Mouse (Mus musculus) cerebellum, adult 9-11 months (tissue): ENCODE data around the gene Auts2.

Experiments used
- DNase-seq: peaks from one replicate; pipeline ENCODE4 v3.0.0; 2022

Gene Auts2

DNA sequence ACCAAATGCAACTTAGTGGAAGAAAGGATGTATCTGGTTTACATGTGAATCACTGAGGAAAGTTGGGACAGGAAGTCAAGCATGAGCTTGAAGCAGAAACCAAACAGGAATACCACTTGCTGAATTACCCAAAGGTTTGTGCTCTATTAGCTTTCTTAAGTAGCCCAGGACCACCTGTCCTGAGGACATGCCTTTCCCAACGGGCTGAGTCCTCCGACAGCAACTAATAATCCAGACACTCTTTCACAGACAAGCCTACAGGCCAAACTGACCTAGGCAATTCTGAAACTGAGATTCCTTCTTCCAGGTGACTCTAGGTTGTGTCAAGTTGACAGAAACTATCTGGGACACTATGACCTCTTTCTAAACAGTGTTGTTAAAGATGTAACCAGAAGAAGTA, 44.2 kb downstream of the Auts2 start:
- no peak for DNase-seq

DNA sequence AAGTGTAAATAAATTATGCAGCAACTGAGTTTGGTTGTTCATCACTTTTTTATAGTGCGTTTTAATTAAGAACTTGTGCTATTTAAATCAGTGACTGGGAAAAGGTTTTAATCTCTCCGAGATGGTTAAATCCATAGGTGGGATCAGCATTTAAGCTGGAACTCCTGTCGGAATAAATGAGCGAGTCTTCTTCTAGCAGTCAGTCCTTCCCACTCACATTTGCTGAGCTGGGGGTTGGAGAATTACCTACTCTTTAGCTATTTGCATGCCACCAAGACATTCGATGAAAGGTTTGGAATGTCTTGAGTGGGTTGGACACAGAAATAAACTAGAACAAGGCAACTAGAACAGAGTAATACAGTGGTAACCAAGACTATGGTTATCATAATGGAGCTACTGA, 45.1 kb downstream of the Auts2 start:
- no peak for DNase-seq

DNA sequence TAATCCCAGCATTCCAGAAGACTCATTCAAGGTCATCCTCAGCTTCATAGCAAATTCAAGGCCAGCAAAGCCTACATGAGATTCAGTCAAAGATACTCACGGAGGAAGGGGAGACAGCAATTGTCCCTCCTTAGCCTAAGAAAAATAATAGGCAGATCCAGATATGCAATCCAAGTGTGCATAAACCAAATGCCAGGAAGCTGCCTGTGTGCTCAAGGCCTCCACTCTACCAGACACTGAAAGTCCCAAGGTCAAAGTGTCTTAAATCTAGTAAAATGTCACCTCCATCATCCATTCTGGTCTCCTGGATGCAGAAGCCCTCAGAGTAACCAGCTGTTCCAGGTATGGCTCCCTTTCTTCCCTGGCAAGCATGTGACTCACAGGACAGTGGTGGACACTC, 50.4 kb downstream of the Auts2 start:
- no peak for DNase-seq

DNA sequence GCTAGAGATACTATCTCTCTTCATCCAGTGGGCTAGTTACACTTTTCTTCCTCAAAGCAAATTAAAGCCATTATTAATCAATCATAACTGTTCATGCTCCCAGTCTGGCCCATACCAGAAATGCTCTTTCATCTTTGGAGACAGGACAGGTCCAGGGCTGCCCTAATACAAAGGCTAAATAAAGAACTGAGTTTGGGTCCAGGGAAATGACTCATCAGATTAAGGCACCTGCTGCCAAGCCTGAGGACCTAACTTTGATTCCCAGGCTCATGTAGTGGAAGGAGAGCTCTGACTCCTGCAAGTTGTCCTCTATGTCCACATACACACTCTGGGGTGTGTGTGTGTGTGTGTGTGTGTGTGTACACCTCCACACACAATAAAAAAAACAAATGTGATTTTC, 51.1 kb downstream of the Auts2 start:
- DNase-seq = peak; percentile 52

DNA sequence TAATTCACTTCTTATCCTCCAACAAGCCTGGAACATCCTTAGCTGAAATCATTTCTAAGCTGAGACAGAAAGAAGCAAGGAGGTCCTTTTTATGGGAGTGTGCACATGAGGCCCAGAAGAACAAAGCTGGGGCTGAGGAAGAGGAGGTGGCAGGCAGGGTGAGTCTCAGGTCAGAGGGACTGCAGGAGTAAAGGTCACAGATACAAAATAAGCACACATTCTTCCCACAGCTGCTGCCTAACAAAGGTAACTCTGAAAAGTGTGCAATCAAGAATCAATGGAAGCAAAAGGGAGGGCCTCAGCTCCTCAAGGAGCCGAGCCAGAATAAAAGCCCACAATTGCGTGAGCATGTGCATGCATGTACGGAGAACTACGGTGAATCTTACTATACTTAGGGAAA, 51.6 kb downstream of the Auts2 start:
- no peak for DNase-seq

DNA sequence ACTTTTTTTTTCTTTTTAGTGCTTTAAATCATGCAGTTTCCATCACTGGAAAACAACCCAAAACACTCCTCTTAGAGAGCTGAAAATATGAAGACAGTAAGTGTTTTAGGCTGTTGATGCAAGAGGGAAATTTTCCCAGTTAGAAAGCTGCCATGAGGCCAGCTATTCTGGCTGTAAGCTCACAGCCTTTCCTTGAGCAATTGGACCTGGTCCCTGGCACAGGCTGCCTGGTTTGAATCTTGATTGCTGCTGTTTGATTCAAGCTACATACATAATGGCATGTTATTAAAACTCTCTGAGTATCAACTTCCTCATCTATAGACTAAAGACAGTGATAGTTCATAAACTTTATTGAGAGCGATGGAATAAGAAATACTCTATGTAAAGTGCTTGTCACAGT, 52.8 kb downstream of the Auts2 start:
- DNase-seq = peak; percentile 39

DNA sequence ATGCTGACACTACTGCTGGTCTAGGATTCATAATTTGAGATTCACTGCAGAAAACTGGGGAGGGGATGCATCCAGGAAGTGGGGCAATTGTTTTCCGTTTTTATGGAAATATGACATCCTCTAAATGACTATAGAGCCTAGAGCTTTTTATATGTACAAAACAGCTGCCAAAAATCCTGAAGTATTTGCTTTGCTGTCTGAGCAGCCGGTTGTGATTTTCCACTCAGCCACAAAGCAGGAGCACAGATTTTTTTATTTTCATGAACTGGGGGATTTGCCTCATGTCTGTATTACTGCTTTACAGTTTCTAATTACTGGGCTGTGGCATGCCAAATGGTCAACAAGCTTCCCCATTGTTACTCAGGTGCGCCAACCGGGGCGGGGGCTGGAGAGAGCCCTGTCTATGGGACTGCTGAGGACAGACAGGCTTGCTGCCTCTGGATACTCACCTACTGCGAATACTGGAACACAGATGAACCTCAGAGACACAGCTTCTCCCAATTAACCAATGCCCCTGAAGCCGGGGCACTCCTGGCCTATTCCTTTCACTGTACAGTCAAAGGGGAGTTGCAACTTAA, 53.3 kb downstream of the Auts2 start:
- no peak for DNase-seq

DNA sequence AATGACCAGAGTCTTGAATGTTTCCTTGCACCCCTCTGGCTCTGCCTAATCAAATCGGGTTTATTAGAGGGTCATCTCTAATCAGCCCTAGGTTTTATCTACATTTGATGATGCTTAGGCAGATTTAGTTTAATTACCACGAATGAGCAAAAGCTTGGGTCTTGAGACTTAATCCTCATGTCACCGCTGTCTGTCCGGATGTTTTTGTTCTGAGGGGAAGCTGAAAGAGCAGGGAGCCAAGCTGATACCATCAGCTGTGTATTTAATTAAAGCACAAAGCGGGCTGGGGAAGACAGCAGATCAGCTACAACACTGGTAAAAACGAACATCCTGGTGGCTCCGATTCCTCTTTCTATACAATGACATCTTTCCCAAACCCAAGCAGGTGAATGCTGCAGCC, 56.3 kb downstream of the Auts2 start:
- no peak for DNase-seq

DNA sequence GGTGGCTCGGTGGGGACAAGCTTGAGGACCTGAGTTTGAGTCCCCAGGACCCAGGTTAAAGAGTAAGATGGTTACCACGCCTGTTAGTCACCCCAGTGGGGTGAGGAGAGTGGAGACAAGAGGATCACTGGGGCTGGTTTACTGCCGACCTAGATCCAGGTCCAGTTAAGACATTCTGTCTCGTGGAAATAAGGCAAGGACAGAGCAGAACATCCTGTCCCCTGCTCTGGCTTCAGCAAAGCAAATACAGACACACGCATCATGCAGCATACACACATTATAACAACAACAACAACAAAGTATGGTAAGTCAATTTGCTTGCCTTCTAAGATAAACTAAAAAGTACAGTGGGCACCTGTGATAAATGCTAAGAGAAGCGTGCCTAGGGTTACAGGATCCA, 57.1 kb downstream of the Auts2 start:
- no peak for DNase-seq

DNA sequence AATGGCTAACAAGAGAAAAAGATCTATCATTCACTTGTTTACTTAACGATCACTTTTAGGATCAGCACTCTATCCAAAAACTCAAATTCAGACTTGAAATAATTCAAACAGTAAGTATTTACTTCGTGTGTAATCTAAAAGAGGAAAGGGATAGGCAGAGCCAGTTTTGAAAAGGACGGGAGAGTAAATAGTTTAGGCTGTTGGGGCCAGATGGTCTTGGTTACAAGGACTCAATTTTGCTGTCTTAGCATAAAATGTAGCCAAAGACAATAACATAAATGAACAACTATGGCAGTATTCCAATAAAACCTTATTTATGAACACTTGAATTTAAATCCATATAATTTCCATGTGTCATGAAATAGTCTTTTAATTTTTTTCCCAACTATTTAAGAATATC, 57.7 kb downstream of the Auts2 start:
- no peak for DNase-seq

DNA sequence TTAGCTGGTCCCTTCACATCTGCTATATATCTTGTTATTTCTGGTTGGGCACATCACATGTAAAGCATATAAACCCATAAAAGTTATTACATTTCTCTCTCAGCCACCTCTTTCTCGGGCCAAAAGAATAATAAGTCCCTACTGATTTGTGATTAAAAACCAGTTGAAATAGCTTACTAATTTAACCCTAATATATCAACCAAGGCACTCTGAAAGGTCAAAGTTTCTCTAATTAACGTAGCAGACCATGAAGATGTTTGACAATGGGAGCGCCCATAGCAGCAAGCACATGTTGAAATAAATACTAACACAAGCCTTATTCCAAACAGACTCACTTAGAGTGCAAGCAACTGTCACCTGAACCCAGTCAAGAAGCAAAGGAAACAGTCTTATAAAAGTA, 61.7 kb downstream of the Auts2 start:
- DNase-seq = no peak

DNA sequence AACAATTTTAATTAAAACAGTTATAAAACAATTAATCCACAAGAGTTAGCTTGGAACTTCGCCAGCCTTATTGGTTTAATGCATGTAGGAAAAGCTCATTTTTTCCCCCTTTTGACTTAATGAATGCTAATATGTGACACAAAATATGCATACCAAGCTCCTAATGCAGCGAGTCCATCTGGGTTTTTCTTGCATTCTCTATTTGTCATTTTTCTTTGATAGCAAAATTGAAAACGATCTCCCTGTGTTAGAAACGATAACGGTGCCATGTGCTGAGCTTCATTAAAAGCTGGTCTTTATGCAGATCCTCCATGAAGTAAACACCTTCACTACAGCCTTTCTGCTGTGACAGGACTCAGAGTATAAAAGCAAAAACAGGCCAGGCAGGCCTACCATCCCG, 62.7 kb downstream of the Auts2 start:
- no peak for DNase-seq

DNA sequence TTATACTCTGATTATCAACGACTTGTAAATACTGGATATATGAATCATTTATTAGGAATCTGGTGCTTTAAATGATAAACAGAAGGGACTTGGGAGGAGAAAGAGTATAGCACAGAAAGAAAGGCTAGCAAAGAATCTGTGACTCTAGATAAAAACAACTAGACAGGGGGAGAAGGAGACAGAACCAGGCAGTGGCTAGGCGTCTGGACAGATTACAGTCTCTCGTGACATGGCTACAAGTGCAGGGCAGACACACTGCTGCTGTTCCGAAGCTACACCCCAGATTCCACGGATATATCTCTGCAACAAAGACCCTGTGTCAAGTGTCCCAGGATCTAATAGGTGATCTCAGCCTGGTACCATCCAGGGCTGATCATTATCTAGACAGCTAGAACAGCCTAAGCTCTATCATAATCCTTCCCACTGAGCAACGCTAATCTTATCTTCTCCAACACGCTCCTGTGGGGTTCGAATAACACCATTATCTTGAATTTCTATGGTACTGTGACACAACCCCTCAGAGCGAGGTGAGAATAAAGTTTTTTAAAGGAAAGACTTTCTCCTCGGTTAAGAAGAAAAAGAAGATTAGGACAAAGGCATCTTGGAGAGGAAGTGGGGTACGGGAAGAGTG, 63.8 kb downstream of the Auts2 start:
- no peak for DNase-seq

DNA sequence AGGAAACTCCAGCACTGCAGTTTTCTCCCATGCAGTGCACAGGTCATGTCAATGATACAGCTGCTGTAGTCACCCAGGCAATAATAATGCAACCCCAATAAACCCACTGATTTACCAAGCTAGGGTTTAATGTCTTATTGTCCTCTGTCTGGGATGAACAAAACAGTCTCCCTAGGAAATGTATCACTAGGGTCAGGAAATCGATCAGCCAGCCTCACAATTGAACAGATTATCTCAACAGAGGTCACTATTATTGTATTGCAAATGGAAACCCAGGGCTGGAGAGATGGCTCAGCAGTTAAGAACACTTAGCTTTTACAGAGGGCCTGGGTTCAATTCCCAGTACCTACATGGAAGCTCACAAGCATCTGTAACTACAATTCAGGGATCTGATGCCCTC, 65.6 kb downstream of the Auts2 start:
- no peak for DNase-seq

DNA sequence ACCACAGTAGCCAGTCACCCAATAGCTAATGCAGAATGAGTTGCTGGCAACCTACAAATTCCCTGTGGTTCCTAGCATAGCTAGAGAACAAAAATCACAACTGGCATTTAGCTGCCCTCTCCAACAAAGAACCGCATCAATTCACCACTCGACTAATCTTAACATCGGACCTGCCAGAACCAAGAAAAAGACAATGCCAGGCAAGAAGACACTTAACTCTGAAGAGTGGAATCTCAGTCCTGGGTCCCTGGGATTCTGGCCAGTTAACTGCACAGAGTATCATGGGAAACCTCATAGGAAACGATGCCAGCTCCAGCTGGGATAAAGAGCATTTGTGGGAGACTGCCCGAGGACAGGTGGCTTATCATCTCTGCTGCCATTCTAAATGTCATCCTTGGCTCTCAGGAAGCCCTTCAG, 70.2 kb downstream of the Auts2 start:
- DNase-seq = peak; percentile 87

DNA sequence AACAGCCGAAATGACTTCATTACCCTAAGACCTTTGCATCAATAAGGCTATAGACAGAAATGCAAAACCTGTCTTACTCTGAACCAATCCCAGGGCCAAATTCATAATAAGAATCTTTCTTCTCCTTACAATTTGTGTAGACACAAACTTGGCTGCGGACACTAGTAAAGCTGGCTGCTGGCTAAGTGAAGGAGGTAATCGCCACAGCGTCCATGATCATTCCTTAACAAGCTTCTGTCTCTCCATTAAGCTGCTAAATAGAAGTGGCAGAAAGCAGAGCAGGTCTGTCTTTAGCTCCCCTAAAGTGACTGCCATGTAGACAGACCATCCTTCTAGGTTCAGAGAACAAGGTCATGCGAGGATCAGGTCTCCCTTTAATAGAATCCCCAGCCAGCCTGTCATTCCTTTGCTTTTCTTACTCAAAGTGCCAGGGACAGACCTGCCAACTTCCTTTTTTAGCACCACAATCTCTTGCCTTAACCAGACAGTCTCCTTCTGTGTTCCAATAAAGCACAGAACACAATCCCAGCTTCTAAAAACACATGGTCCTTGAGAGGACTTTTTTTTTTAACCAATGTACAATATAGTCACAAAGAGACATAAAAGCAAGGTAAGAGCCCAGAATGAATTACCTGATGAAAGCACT, 70.8 kb downstream of the Auts2 start:
- no peak for DNase-seq

DNA sequence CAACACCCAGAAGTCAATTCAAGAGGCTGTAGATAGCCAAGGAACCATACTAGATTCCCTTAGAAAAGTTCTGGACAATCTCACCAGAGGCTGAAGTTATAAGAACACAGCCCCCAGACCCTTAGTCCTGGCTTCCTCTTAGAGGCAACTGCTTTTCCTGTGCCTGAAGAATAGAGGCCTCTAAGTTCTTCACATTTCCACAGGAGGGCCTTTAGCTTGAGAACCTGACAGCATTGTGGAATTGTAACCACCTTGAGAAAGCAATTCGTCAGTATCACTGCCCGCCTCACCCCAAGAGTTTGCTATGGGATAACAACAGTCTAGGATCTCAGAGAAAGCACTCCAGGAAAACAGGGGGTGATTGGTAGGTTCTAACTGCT, 75.8 kb downstream of the Auts2 start:
- no peak for DNase-seq

DNA sequence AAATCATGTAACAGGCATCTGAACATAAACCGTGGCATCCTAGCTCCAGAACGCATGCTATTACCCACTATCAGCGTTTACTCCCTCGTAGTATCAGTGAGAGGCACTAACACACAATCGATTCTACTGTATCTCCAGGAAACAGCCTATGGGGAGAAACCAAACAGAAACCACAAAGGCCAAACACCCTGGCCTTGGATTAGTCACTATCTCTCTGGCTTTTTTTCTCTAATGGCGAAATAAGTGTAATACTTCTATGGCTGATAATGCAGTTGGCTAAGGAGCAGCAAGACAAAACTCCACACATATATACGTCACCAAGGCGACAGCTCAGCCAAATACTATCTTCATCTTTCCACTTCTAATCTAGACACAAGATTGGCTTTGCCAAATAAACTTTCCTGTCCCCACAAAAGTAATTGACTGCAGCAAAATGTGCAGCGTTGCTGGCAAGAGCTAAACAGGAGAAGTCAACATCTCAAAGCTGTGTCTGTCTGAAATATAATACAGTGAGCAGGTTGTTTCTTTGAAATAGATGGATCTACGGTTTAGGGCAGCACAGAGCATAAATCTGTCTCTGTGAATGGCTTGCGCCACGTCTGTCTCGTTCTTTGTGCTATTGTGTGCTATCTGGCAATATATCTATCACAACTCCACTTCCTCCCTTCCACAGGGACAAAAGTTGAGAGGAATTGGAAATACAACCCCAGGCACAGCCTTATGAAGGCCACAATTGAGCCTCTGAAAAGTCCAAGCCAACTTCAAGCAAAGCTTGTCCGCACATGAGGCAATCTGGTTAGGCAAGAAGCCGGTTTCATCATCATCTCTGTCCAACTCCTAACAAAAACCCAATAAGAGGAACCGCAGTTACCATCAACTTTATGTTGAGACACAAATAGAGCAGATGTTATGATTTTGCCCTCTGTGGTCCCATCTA, 76.4 kb downstream of the Auts2 start:
- DNase-seq = no peak

DNA sequence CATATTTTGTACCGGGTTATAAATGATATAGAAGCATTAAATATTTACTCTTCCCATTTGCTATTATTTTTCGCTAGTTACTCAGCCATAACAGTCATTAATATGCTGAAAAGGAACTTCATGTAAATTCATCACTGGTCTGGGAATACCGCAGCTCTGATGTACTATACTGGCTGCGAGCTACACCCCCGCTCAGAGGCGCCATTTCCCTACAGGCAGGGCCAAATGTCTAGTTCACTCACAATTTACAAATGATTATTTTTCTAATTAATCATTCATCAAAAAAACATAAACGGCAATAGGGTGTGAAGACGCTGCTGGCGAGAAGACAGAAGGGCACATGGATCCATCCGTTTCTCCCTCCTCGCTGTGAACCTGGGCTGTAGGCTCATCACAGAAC, 80.6 kb downstream of the Auts2 start:
- DNase-seq = no peak

DNA sequence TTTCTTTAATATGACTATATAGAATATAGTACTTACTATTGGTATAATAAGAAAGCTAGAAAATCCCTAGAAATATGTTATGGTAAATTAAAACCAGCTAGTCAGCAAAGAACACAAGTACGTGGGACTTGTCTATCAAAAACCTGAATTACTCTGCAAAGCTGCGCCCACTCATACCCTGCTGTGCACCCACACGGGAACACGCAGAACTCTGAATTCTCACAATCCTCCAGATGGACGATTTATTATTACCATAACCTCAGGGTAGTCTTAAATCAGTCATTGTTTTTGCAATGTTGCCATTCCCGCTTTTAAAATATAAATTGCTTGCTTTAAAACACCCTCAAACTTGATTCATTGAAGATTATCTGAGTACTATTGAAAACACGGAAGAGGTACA, 84.6 kb downstream of the Auts2 start:
- no peak for DNase-seq

DNA sequence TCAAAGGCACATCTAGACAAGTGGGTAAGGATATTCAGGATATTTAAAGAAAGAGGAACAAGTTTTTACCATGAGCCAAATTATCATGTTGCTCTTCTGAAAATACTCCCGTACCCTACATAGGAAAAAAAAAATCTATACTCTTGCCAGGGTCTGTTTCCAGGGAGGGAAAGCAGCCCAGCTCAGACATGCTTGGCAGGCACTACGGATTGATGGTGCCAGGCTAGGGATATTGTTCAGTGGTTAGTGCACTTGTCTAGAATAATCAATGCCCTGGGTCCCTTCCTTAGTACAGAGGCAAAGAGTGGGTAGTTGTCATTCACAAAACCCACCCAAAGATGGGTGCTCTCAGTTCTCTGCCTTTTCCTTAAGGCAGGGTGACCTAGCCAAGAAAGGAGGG, 90.8 kb downstream of the Auts2 start:
- no peak for DNase-seq

DNA sequence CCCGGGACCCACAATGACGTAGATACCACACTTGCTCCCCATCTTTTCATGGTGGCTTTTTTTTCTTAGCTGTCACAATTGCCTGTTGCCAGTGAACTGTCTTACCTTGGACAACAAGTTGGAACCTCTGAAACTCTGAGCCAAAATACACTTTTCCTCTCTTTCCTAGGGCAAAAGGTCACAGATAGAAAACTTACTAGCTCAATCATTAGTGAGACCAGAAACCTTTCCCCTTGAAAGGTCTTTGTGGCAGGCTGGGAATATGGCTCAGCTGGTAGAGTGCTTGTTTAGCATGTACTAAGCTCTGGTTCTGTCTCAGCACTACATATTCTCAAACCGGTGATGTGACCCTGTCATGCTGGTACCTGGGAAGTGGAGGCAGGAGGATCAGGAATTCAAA, 93.1 kb downstream of the Auts2 start:
- no peak for DNase-seq

DNA sequence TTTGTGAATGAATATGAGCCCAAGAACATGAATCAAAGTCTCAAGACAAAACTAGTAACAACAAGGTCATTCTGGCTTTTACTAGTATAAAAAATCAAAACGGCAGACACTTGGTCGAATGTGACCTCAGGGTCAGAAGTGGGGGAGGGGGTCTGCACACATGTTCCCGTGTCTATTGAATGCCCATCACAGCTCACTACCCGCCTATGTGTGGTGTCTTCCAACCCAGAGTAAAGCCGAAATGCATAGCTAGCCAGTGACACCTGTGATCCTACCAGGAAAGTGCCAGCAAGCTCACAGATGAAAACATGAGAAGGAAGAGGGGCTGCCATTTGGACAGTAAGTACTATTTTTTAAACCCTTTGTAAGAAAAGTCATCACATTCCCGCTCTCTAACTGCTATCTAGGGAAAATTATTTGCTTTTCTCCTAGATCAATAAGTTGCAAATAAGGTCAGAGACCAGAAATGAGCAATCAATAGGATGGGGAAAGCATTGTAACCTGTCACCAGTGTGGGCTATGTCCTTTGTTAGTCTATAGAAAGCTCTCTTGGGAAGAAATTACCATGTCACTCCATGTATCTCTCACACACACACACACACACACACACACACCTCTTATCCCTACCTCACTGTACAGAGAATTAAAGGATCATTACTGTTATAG, 94.6 kb downstream of the Auts2 start:
- no peak for DNase-seq
